Mouse (Mus musculus) left cerebral cortex, adult 2 months (tissue): ENCODE results near the gene Ppa1. TPM values are rescaled to one million over a fixed set of nuclear protein-coding genes. Genes with fewer than 3 reads are reported as not detected.

Source experiments
- DNase-seq, 2 experiments: peaks; one replicate each; pipeline ENCODE4 v3.0.0; 2021 to 2022; ENCODE audit warnings: low spot score in 2 of 2, mixed read lengths in 1 of 2; ENCODE audit errors: extremely low spot score in 1 of 2
- H3K27ac ChIP-seq: fragments of 200-600 bp; 2 replicates; pipeline ENCODE4 v1.8.1; 2022
- H3K4me3 ChIP-seq: fragments of 200-600 bp; 2 replicates; pipeline ENCODE4 v1.8.1; 2022
- CTCF ChIP-seq: fragments of 200-600 bp; IDR thresholded peaks from 2 replicates; pipeline ENCODE4 v1.8.1; 2022; ENCODE audit warnings: antibody characterized with exemption, mild to moderate bottlenecking, moderate library complexity
- intact Hi-C: fragments of 180-260 bp; cut with DNase I; formaldehyde crosslinking; loops from one replicate; pipeline ENCODE4 v1.15.1; 2025
- total RNA-seq, 2 experiments: library from RNA; stranded (reverse); gene quantifications; 2 replicates each; pipeline ENCODE4 v1.2.3; 2021

The Ppa1 gene
- total RNA-seq, 2 experiments from 2014 or later: 100 to 115 TPM

DNA sequence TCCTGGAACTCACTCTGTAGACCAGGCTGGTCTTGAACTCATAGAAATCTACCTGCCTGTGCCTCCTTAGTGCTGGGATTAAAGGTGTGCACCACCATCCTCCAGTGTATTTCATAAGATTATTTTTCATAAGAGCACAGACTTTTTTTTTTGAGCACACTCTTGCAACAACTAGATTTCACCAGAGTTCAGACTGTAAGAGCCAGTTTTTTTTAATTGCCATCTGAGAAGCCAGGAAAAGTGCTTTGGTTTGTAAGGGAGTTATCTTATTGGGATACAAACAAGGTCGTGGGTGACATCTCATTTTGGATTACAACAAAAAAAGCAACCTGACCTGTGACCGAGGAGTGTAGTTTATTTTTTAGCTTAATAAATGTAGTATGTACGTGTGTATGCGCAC, 5.8 kb downstream of the Ppa1 start:
- intact Hi-C loops: loop anchor here (10.0 kb wide), 1 partner anchor 459 kb away; no protein-coding TSS in a partner anchor
- H3K27ac ChIP-seq: no peak overlapping the region

DNA sequence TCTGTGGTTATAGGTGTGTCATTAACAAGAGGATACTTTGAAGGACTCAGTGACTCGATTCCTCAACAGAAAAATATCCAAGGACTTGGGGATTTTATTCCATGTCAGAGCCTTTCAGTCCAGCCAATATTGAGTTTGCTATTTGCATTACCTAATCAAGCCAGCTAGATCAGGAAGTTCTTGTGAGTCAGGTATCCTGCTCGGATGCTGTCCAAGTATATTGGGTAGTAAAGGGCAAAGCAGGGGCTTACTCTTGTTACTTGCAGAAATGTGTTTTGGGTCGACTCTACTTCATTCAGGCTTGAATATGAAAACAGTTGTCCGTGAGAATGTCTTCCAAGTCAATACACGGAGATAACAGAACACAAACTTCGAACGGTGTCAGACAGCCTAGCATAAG, 6.3 kb downstream of the Ppa1 start:
- no peak for DNase-seq
- intact Hi-C loops: loop anchor here (10.0 kb wide), 1 partner anchor 460 kb away; no protein-coding TSS in a partner anchor

More for the DNA sequence above, 5.8 kb downstream of the Ppa1 start:
- H3K4me3 ChIP-seq: no peak overlapping the region
- no peak for DNase-seq
- TF ChIP-seq CTCF: no peak

DNA sequence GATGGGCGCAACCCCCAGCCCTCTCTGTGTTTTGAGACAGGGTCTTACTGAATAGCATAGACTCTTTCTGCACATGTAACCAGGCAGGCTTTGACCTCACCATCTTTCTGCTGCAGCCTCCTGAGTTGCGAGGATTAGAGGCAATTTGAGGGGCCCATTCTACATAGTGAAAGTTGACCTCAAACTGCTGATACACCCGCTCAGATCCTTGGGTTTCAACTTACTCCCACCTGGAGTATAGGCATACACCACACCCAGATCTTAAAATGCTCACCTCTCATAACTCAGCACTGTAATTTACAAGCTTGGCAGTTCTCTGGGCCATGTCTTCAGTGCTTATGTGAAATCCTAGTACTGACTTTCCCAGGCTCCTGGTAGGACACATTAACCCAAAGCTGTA, 6.8 kb downstream of the Ppa1 start:
- TF ChIP-seq CTCF: no peak
- no peak overlapping the region for H3K4me3 ChIP-seq
- intact Hi-C loops: loop anchor here (10.0 kb wide), 1 partner anchor 460 kb away; no protein-coding TSS in a partner anchor
- DNase-seq: no peak
- no peak overlapping the region for H3K27ac ChIP-seq

More for the DNA sequence above, 6.3 kb downstream of the Ppa1 start:
- no peak for TF ChIP-seq CTCF
- H3K27ac ChIP-seq: no peak overlapping the region
- no peak overlapping the region for H3K4me3 ChIP-seq

DNA sequence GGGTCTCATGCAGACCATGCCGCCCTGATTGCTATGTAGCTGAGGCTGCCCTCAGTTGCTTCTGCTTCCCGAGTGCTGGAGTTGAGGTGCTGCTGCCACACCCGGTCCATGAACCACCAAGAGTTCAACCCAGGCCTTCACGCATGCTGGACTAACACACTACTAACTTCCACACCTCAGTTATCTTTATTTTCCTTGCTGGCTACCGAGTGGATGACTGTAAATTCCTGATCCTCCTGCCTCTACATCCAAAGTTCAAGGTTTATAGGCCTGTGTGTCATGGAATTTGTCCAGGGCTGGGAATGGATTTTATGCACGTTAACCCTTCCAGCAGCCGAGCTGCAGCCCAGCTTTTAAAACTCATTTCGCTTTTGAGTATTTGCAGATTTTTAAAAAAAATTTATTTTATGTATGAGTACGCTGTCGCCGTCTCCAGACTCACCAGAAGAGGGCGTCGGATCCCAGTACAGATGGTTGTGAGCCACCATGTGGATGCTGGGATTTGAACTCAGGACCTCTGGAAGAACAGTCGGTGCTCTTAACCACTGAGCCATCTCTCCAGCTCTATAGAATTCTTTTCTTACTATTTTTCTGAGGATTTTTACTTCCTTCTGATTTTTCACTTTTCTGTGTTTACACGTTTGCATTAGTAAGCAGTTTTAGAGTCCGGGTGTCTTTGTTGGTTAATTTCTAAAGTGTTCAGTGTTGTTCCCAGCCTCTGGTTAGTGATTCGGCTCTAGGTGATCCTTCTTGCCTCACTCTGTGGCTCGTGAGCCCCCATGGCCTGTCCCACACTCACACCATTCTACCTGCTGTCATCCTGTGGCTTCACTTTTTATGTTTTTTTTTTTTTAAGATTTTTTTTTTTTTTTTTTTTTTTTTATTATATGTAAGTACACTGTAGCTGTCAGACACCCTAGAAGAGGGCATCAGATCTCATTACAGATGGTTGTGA, 8.9 kb downstream of the Ppa1 start:
- intact Hi-C loops: loop anchor here (10.0 kb wide), 1 partner anchor 462 kb away; no protein-coding TSS in a partner anchor
- Histone ChIP-seq H3K4me3 (no peak overlapping the region), H3K27ac (no peak overlapping the region)
- peak; percentile 26 for TF ChIP-seq CTCF
- no peak for DNase-seq

DNA sequence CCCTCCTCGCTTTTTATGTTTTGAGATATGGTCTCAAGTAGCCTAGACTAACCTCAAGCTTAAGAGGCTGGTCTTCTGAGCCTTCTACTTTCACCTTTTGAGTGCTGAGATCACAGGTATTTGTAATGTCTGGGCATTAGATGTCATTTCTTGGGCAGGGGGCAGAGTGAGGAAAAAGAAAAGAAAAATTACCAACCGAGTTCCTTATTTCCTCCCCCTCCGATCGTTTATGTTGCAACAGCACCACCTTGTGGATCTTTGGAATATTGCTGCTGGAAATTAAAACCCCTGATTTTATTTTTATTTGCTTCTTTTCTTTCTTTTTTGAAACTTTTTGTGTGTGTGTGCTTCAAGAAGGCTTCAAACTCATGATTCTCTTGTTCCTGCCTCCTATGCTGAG, 9.6 kb downstream of the Ppa1 start:
- peak; percentile 81 for TF ChIP-seq CTCF
- intact Hi-C loops: loop anchor here (1.0 to 10.0 kb wide), 3 partner anchors 53 to 463 kb away; no protein-coding TSS in a partner anchor
- no peak for DNase-seq
- no peak overlapping the region for H3K27ac ChIP-seq
- H3K4me3 ChIP-seq: no peak overlapping the region

DNA sequence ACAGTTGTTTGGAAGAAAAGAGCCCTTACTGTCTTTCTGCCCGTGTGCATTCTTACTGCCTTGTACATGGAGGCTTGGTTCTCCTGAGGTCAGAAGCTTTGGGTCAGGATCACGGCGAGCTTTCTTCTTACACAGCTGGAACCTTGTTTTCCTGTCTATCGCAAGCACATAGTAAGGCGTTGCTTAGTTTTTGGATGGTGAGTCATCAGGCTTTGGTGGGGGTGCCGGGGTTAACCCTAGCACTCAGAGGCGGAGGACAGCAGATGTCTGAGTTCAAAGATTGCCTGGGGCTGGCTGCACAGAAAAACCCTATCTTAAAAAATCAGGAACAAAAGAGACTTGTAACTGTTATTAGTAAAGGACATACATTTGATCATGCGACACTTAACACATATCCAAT, 13.5 kb downstream of the Ppa1 start:
- no peak for DNase-seq
- H3K27ac ChIP-seq: no peak overlapping the region
- no peak for TF ChIP-seq CTCF
- no peak overlapping the region for H3K4me3 ChIP-seq
- intact Hi-C loops: no loop called here

DNA sequence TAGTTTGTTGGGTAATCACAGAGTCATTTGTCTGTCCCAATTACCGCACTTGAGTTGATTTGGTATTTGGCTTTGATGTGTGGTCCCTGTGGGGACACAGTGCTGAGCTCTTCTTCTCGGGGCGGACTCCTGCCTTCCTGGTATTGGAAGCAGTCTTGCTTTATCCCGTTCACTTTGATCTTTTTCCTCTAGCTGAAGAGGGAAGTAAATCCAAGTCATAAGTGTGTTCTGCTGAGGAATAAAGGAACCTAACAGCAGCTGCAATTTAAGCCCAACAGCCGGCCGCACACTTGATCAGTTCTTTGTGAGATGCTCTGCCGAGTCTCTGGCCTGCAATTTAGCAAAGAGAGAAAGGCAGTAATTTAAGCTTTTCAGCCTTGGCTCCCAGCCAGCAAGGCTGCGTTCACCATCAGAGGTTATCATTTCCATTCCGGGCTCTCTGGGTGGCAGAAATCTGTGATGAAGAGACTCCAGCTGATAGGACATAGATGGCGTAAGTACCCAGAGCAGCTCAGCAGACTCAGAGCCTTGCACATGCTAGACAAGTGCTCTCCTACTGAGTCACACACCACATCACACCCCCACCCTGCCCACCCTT, 14.1 kb downstream of the Ppa1 start:
- DNase-seq: peak in 1 of 2 experiments; percentile 24
- intact Hi-C loops: no loop called here

DNA sequence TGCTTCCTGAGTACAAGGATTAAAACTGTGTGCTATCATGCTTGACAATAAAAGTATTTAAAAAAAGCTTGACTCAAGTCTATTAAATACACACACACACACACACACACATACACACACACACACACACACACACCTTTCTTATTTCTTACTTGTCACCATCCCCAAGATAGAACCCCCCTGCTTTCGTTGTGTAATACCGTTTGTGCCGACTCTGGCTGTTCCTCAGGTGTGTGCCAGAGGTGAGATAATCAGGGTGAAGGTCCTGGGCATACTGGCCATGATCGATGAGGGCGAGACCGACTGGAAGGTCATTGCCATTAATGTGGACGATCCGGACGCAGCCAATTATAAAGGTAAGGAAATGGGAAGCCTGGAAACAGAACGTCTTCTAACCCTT, 16.8 kb downstream of the Ppa1 start:
- intact Hi-C loops: no loop called here
- no peak for DNase-seq
- no peak overlapping the region for H3K27ac ChIP-seq
- no peak overlapping the region for H3K4me3 ChIP-seq
- TF ChIP-seq CTCF: no peak

More for the DNA sequence above, 14.1 kb downstream of the Ppa1 start:
- no peak for TF ChIP-seq CTCF
- H3K4me3 ChIP-seq: no peak overlapping the region
- H3K27ac ChIP-seq: no peak overlapping the region

DNA sequence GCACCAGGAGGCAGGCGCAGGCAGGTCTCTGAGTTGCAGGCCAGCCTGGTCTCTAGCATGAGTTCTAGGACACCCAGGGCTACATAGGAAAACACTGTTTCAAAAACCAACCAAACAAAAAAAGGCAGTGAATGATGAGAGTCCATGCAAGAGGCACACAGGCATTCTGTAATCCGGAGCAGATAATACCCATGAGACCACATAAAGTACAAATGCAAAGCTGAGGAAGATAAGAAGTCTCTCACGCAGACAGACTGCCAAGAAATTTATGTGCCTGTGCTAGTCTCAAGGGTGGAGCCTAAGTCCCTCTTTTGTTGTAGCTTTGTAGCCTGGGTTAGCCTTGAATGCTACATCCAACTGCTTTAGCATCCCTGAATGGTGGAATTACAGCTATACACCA, 17.3 kb downstream of the Ppa1 start:
- TF ChIP-seq CTCF: no peak
- intact Hi-C loops: no loop called here
- Histone ChIP-seq H3K4me3 (no peak overlapping the region), H3K27ac (no peak overlapping the region)
- DNase-seq: no peak

DNA sequence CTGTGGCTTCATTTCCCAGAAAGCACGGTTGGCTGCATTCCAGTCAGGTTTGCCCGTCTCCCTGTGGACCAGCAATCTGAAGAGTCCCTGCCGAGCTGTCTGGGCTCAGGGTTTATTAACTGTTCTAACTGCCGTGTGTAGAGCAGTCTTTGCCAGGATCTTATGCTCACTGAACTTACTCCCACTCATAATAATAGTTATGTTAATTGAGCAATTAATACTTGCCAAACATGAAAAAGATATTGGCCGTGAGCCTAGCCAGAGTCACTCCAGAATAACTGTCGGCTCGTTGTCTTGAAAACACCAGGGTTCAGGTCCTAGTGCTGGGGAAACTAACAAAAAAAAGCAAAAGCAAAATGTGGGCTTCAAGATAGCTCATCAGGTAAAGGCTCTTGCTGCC, 20.9 kb downstream of the Ppa1 start:
- Histone ChIP-seq H3K4me3 (no peak overlapping the region), H3K27ac (no peak overlapping the region)
- intact Hi-C loops: no loop called here
- no peak for DNase-seq
- TF ChIP-seq CTCF: no peak

DNA sequence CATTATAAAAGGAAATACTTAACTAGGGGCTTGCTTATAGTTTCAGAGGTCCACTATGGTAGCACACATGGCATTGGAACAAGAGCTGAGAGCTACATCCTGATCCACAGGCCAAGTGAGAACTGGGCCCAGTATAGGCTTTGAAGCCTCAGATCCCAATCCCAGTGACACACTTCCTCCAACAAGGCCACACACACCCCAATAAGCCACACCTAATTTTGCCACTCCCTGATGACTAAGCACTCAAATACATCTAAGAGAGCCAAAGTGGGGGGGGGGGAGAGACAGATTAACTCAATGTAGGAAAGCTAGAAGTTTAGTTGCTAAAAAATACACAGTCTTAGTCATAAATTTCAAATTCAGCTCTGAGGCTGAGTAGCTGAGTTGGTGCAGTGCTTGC, 21.5 kb downstream of the Ppa1 start:
- no peak for TF ChIP-seq CTCF
- no peak for DNase-seq
- Histone ChIP-seq H3K4me3 (no peak overlapping the region), H3K27ac (no peak overlapping the region)
- intact Hi-C loops: no loop called here

DNA sequence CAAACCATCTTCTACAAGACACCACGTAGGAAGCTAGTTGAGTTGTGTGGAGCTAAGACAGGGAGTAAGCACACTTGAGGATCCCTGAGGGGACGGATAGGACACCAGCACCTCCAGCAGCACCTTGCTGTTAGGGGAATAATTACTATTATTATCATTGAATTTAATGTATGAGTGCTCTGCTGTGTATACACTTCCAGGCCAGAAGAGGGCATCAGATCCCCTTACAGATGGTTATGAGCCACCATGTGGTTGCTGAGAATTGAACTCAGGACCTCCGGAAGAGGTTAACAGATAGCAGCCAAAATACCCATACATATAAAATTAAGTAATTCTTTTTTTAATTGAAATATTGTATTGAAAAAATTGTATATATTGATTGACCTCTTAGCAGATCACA, 22.4 kb downstream of the Ppa1 start:
- no peak overlapping the region for H3K4me3 ChIP-seq

More for the DNA sequence above, 22.4 kb downstream of the Ppa1 start:
- H3K27ac ChIP-seq: no peak overlapping the region
- no peak for DNase-seq
- intact Hi-C loops: no loop called here
- TF ChIP-seq CTCF: peak; percentile 40
